Mouse (Mus musculus): Measurements from ENCODE around the gene Micu2. TPM values are rescaled to one million over a fixed set of nuclear protein-coding genes. Genes with fewer than 3 reads are reported as not detected.

Gene Micu2
- polyA plus RNA-seq, 1 experiment from 2014 or later = 98.2 TPM

- ATAC-seq (ENCODE audit: insufficient number of reproducible peaks, insufficient read depth, low FRiP score, low TSS enrichment, low read depth) = peak; percentile 93
- Histone ChIP-seq H3K36me3 (no peaks in the 10 kb centered on the region; the same call in 1 of the 2 replicates), H3K27ac (peak within 1 kb of the TSS; percentile 89), H3K4me2 (peak within 1 kb of the TSS; percentile 60), H3K27me3 (no peaks in the 10 kb centered on the region), H3K4me1 (replicated peaks) (peaks cover 10% of the 10 kb centered on the region), H3K9ac (replicated peaks) (peak within 1 kb of the TSS; percentile 95), H3K9me3 (0 out of 2 replicates have a peak, but pooled peaks cover under 1% of the 10 kb centered on the region), H3K4me3 (replicated peaks) (peak within 1 kb of the TSS; percentile 93)
- WGBS = 3% methylated on average over 63 of the region's 65 CpGs
Observed at GRCm38 (mm10) chr14:57890011-57890842, 108.8 kb downstream of the Micu2 start, which contains the start of gene Zdhhc20. Zdhhc20 (minus strand) TSS chr14:57890276.

- ATAC-seq (ENCODE audit: insufficient number of reproducible peaks, insufficient read depth, low FRiP score, low TSS enrichment, low read depth) = no peak
- Histone ChIP-seq H3K9me3 (no peaks in the 10 kb centered on the region), H3K27ac (peak overlapping the region; percentile 89), H3K4me1 (replicated peaks) (peaks cover 10% of the 10 kb centered on the region), H3K27me3 (no peaks in the 10 kb centered on the region), H3K4me2 (peak overlapping the region; percentile 60), H3K36me3 (no peaks in the 10 kb centered on the region; the same call in 1 of the 2 replicates), H3K9ac (replicated peaks) (peak overlapping the region; percentile 95), H3K4me3 (replicated peaks) (peak overlapping the region; percentile 93)
- WGBS = under 1% methylated on average over 37 of the region's 37 CpGs
Observed at GRCm38 (mm10) chr14:57889541-57890010, 109.5 kb downstream of the Micu2 start.

GRCm38 (mm10) chr14:57887171-57887570 is 111.9 kb downstream of the Micu2 start:
- Histone ChIP-seq H3K9ac (replicated peaks) (no peak overlapping the region), H3K36me3 (no peaks in the 10 kb centered on the region; the same call in 1 of the 2 replicates), H3K27me3 (no peaks in the 10 kb centered on the region), H3K4me2 (no peak overlapping the region), H3K4me1 (replicated peaks) (peaks cover 13% of the 10 kb centered on the region), H3K4me3 (replicated peaks) (no peak overlapping the region), H3K27ac (no peak overlapping the region), H3K9me3 (no peaks in the 10 kb centered on the region)
- WGBS = 91% methylated on average over 8 of the region's 8 CpGs
- ATAC-seq (ENCODE audit: insufficient number of reproducible peaks, insufficient read depth, low FRiP score, low TSS enrichment, low read depth) = no peak

- no peaks in the 10 kb centered on the region for H3K9me3 ChIP-seq
- H3K4me2 ChIP-seq = no peak overlapping the region
- H3K27me3 ChIP-seq = no peaks in the 10 kb centered on the region
- no peak overlapping the region for H3K9ac ChIP-seq (replicated peaks)
- peaks cover 13% of the 10 kb centered on the region for H3K4me1 ChIP-seq (replicated peaks)
- WGBS = 87% methylated on average over 2 of the region's 2 CpGs
- no peaks in the 10 kb centered on the region; the same call in 1 of the 2 replicates for H3K36me3 ChIP-seq
- no peak overlapping the region for H3K27ac ChIP-seq
- H3K4me3 ChIP-seq (replicated peaks) = no peak overlapping the region
- no peak for ATAC-seq (ENCODE audit: insufficient number of reproducible peaks, insufficient read depth, low FRiP score, low TSS enrichment, low read depth)
Observed at GRCm38 (mm10) chr14:57886032-57886431, 113.0 kb downstream of the Micu2 start.

- no peak for ATAC-seq (ENCODE audit: insufficient number of reproducible peaks, insufficient read depth, low FRiP score, low TSS enrichment, low read depth)
- no peak overlapping the region for H3K9ac ChIP-seq (replicated peaks)
- H3K36me3 ChIP-seq = no peaks in the 10 kb centered on the region; the same call in 1 of the 2 replicates
- no peak overlapping the region for H3K4me3 ChIP-seq (replicated peaks)
- H3K4me1 ChIP-seq (replicated peaks) = peaks cover 8% of the 10 kb centered on the region
- H3K4me2 ChIP-seq = no peak overlapping the region
- no peaks in the 10 kb centered on the region for H3K27me3 ChIP-seq
- WGBS = 93% methylated on average over 3 of the region's 3 CpGs
- H3K9me3 ChIP-seq = no peaks in the 10 kb centered on the region
- no peak overlapping the region for H3K27ac ChIP-seq
Observed at GRCm38 (mm10) chr14:57883341-57883740, 115.7 kb downstream of the Micu2 start.

GRCm38 (mm10) chr14:57882720-57883119 is 116.3 kb downstream of the Micu2 start:
- no peak overlapping the region for H3K4me2 ChIP-seq
- H3K27ac ChIP-seq = no peak overlapping the region
- no peaks in the 10 kb centered on the region for H3K27me3 ChIP-seq
- no peak overlapping the region for H3K4me3 ChIP-seq (replicated peaks)
- no peak for ATAC-seq (ENCODE audit: insufficient number of reproducible peaks, insufficient read depth, low FRiP score, low TSS enrichment, low read depth)
- no peaks in the 10 kb centered on the region; the same call in 1 of the 2 replicates for H3K36me3 ChIP-seq
- 78% methylated on average over 4 of the region's 4 CpGs for WGBS
- no peak overlapping the region for H3K9ac ChIP-seq (replicated peaks)
- no peaks in the 10 kb centered on the region for H3K9me3 ChIP-seq
- H3K4me1 ChIP-seq (replicated peaks) = 0 out of 2 replicates have a peak, but pooled peaks cover 3% of the 10 kb centered on the region

GRCm38 (mm10) chr14:57881793-57882192 is 117.3 kb downstream of the Micu2 start:
- Histone ChIP-seq H3K4me3 (replicated peaks) (no peak overlapping the region), H3K4me2 (no peak overlapping the region), H3K9me3 (no peaks in the 10 kb centered on the region), H3K36me3 (peaks cover 4% of the 10 kb centered on the region; the same call in 1 of the 2 replicates), H3K27me3 (no peaks in the 10 kb centered on the region), H3K9ac (replicated peaks) (no peak overlapping the region), H3K27ac (no peak overlapping the region), H3K4me1 (replicated peaks) (0 out of 2 replicates have a peak, but pooled peaks cover 3% of the 10 kb centered on the region)
- WGBS = 56% methylated on average over 4 of the region's 4 CpGs
- no peak for ATAC-seq (ENCODE audit: insufficient number of reproducible peaks, insufficient read depth, low FRiP score, low TSS enrichment, low read depth)

- Histone ChIP-seq H3K4me1 (replicated peaks) (0 out of 2 replicates have a peak, but pooled peaks cover 3% of the 10 kb centered on the region), H3K27me3 (no peaks in the 10 kb centered on the region), H3K4me3 (replicated peaks) (no peak overlapping the region), H3K9ac (replicated peaks) (no peak overlapping the region), H3K4me2 (no peak overlapping the region), H3K9me3 (no peaks in the 10 kb centered on the region), H3K36me3 (peaks cover 6% of the 10 kb centered on the region; the same call in 1 of the 2 replicates), H3K27ac (no peak overlapping the region)
- no peak for ATAC-seq (ENCODE audit: insufficient number of reproducible peaks, insufficient read depth, low FRiP score, low TSS enrichment, low read depth)
Observed at GRCm38 (mm10) chr14:57881074-57881473, 118.0 kb downstream of the Micu2 start.

GRCm38 (mm10) chr14:57877921-57878320 is 121.1 kb downstream of the Micu2 start:
- H3K9me3 ChIP-seq = no peaks in the 10 kb centered on the region
- H3K4me3 ChIP-seq (replicated peaks) = no peak overlapping the region
- 94% methylated on average over 9 of the region's 9 CpGs for WGBS
- H3K27me3 ChIP-seq = no peaks in the 10 kb centered on the region
- H3K4me2 ChIP-seq = no peak overlapping the region
- H3K36me3 ChIP-seq = peaks cover 17% of the 10 kb centered on the region; the same call in 1 of the 2 replicates
- H3K27ac ChIP-seq = no peak overlapping the region
- 0 out of 2 replicates have a peak, but pooled peaks cover 3% of the 10 kb centered on the region for H3K4me1 ChIP-seq (replicated peaks)
- H3K9ac ChIP-seq (replicated peaks) = no peak overlapping the region
- ATAC-seq (ENCODE audit: insufficient number of reproducible peaks, insufficient read depth, low FRiP score, low TSS enrichment, low read depth) = no peak

- H3K9ac ChIP-seq (replicated peaks) = no peak overlapping the region
- no peaks in the 10 kb centered on the region for H3K4me1 ChIP-seq (replicated peaks)
- no peak overlapping the region for H3K4me2 ChIP-seq
- H3K9me3 ChIP-seq = no peaks in the 10 kb centered on the region
- no peak for ATAC-seq (ENCODE audit: insufficient number of reproducible peaks, insufficient read depth, low FRiP score, low TSS enrichment, low read depth)
- no peaks in the 10 kb centered on the region for H3K27me3 ChIP-seq
- peaks cover 69% of the 10 kb centered on the region for H3K36me3 ChIP-seq
- H3K4me3 ChIP-seq (replicated peaks) = no peak overlapping the region
- no peak overlapping the region for H3K27ac ChIP-seq
- WGBS = 92% methylated on average over 3 of the region's 3 CpGs
Observed at GRCm38 (mm10) chr14:57866676-57867276, 132.3 kb downstream of the Micu2 start.

All from limb, embryonic 12.5 days (tissue).